26 mouse cellular contexts compared by ENCODE assay signal in genomic region chr11:46194175-46194574, GRCm38 (mm10). TPM values are rescaled to one million over a fixed set of nuclear protein-coding genes. Genes with fewer than 3 reads are reported as not detected.
DNase-seq lines count a peak whose midpoint lies in the region; ATAC-seq lines count a peak whose summit lies in the region.
"Had no signal": no experiment of that assay in that cellular context is flagged by ENCODE, and none has a peak within 500 bp of the region (broad histone marks: within the 10 kb centered on the region; RNA-seq: fewer than 3 reads in every experiment).

No protein-coding gene starts in this region.

- no peak overlapping the region for H3K4me2 ChIP-seq in kidney, embryonic 14.5 days (replicated peaks; ENCODE audit: low read depth, low read length)
- H3K4me2 ChIP-seq in intestine, embryonic 16.5 days (ENCODE audit: low read depth, low read length) = no peak overlapping the region
- no peak overlapping the region for H3K4me2 ChIP-seq in kidney, embryonic 16.5 days (replicated peaks; ENCODE audit: low read depth, low read length)
- H3K4me2 ChIP-seq: embryonic facial prominence, embryonic 13.5 days; hindbrain, embryonic 12.5 days; liver, embryonic 12.5 days had no signal

- H3K9me3 ChIP-seq in kidney, embryonic 14.5 days (ENCODE audit: control insufficient read depth, low read length) = no peaks in the 10 kb centered on the region
- no peaks in the 10 kb centered on the region for H3K9me3 ChIP-seq in intestine, embryonic 16.5 days (ENCODE audit: control insufficient read depth, low read length)
- no peaks in the 10 kb centered on the region for H3K9me3 ChIP-seq in kidney, embryonic 16.5 days (ENCODE audit: low read length)
- H3K9me3 ChIP-seq: embryonic facial prominence, embryonic 13.5 days; hindbrain, embryonic 12.5 days; liver, embryonic 12.5 days had no signal

- H3K9ac ChIP-seq in kidney, embryonic 14.5 days (ENCODE audit: low read depth, low read length) = no peak overlapping the region
- H3K9ac ChIP-seq in intestine, embryonic 16.5 days (ENCODE audit: low read depth, low read length) = no peak overlapping the region
- H3K9ac ChIP-seq in kidney, embryonic 16.5 days (replicated peaks; ENCODE audit: low read length) = no peak overlapping the region
- H3K9ac ChIP-seq: embryonic facial prominence, embryonic 13.5 days; hindbrain, embryonic 12.5 days; liver, embryonic 12.5 days had no signal

- ATAC-seq in kidney, embryonic 14.5 days (ENCODE audit: low FRiP score, low TSS enrichment) = no peak
- ATAC-seq in intestine, embryonic 16.5 days = 0 out of 2 replicates have a peak, but pooled peaks have one; percentile 9
- ATAC-seq in kidney, embryonic 16.5 days (ENCODE audit: low FRiP score, low TSS enrichment) = peak; percentile 51; the same call in 1 of the 2 replicates
- ATAC-seq: forebrain, embryonic 14.5 days; liver, embryonic 12.5 days had no signal

- H3K27me3 ChIP-seq in kidney, embryonic 14.5 days (ENCODE audit: control insufficient read depth, insufficient read depth, low read length) = no peaks in the 10 kb centered on the region
- H3K27me3 ChIP-seq in intestine, embryonic 16.5 days (replicated peaks; ENCODE audit: control insufficient read depth, insufficient read depth, low read length) = no peaks in the 10 kb centered on the region
- no peaks in the 10 kb centered on the region for H3K27me3 ChIP-seq in kidney, embryonic 16.5 days (ENCODE audit: insufficient read depth, low read length)
- H3K27me3 ChIP-seq: embryonic facial prominence, embryonic 13.5 days; hindbrain, embryonic 12.5 days; liver, embryonic 12.5 days had no signal

- DNase-seq in kidney, adult 11 months = peak; percentile 40
- DNase-seq in kidney, postnatal 4 days = peak; percentile 55 to 61
- no peak for DNase-seq in spleen, postnatal 10 days (ENCODE audit: low spot score in 2 of 2)
- no peak for DNase-seq in adrenal gland, postnatal 4 days (ENCODE audit: low spot score in 2 of 2)
- DNase-seq in frontal cortex, postnatal 36 days (ENCODE audit: low spot score in 2 of 2) = no peak
- DNase-seq: adrenal gland, postnatal 25 days; cerebellum, postnatal 14 days; embryo, embryonic 11 days; gastrocnemius, postnatal 14 days; heart, adult 2 months; layer of hippocampus, postnatal 36 days; lung, adult 18-20 months; lung, postnatal 14 days; midbrain, embryonic 14.5 days; right cerebral cortex, postnatal 14 days; thymus, postnatal 25 days had no signal

- H3K36me3 ChIP-seq in kidney, embryonic 14.5 days (ENCODE audit: control insufficient read depth, insufficient read depth, low read length) = peaks cover 3% of the 10 kb centered on the region; the same call in 1 of the 2 replicates
- H3K36me3 ChIP-seq in intestine, embryonic 16.5 days (ENCODE audit: control insufficient read depth, insufficient read depth, low read length) = no peaks in the 10 kb centered on the region
- H3K36me3 ChIP-seq in kidney, embryonic 16.5 days (ENCODE audit: insufficient read depth, low read length) = no peaks in the 10 kb centered on the region

- WGBS in kidney, embryonic 14.5 days = 47% methylated on average over 4 of the region's 4 CpGs
- WGBS in intestine, embryonic 16.5 days = 57% methylated on average over 4 of the region's 4 CpGs
- 39% methylated on average over 4 of the region's 4 CpGs for WGBS in kidney, embryonic 16.5 days

- no peak overlapping the region for H3K27ac ChIP-seq in kidney, embryonic 14.5 days (ENCODE audit: low read depth, low read length)
- H3K27ac ChIP-seq in intestine, embryonic 16.5 days (ENCODE audit: low read length) = no peak overlapping the region
- H3K27ac ChIP-seq in kidney, embryonic 16.5 days (ENCODE audit: low read length) = no peak overlapping the region
- H3K27ac ChIP-seq: embryonic facial prominence, embryonic 13.5 days; heart, adult 2 months; hindbrain, embryonic 12.5 days; liver, embryonic 12.5 days had no signal

- H3K4me1 ChIP-seq in kidney, embryonic 14.5 days (ENCODE audit: control insufficient read depth, insufficient read depth, low read length) = no peaks in the 10 kb centered on the region
- H3K4me1 ChIP-seq in intestine, embryonic 16.5 days (ENCODE audit: control insufficient read depth, insufficient read depth, low read length) = no peaks in the 10 kb centered on the region
- no peaks in the 10 kb centered on the region for H3K4me1 ChIP-seq in kidney, embryonic 16.5 days (ENCODE audit: insufficient read depth, low read length)
- H3K4me1 ChIP-seq: hindbrain, embryonic 12.5 days had no signal

- no peak overlapping the region for H3K4me3 ChIP-seq in kidney, embryonic 14.5 days (ENCODE audit: low read length)
- no peak overlapping the region for H3K4me3 ChIP-seq in intestine, embryonic 16.5 days (ENCODE audit: low read length)
- H3K4me3 ChIP-seq in kidney, embryonic 16.5 days (ENCODE audit: low read length) = no peak overlapping the region
- H3K4me3 ChIP-seq: embryonic facial prominence, embryonic 13.5 days; erythroblast, embryonic 14.5 days; heart, adult 2 months; hindbrain, embryonic 12.5 days; liver, embryonic 12.5 days had no signal

RNA-seq across cellular contexts. Expression of gene Nipal4, which starts 27.9 kb away (rescaled TPM):
- polyA plus RNA-seq in kidney, embryonic 14.5 days (2014; fragmentation: Nextera tagmentation; extraction: Ambion mirVana) = 0.13 and 0.22 TPM in 2 replicates
- polyA plus RNA-seq in intestine, embryonic 16.5 days (2015; fragmentation: Nextera tagmentation; extraction: Ambion mirVana) = 3.7 TPM in 2 replicates
- 0.59 and 1.4 TPM in 2 replicates for polyA plus RNA-seq in kidney, embryonic 16.5 days (2015; fragmentation: Nextera tagmentation; extraction: Ambion mirVana)
- under 1 TPM in 1 of 2 experiments, not detected in 1; 0.17 TPM for total RNA-seq in adrenal gland, postnatal 4 days (2021)
- total RNA-seq: megakaryocyte, adult 5-6 weeks had no signal
- polyA plus RNA-seq: erythroblast, embryonic 14.5 days had no signal

RNA-seq across cellular contexts. Expression of gene Fndc9, which starts 41.2 kb away (rescaled TPM):
- polyA plus RNA-seq in kidney, embryonic 14.5 days (2014; fragmentation: Nextera tagmentation; extraction: Ambion mirVana) = 0.11 TPM in 1 of 2 replicates, not detected in the other
- polyA plus RNA-seq in intestine, embryonic 16.5 days (2015; fragmentation: Nextera tagmentation; extraction: Ambion mirVana) = 0.09 and 0.15 TPM in 2 replicates
- polyA plus RNA-seq in kidney, embryonic 16.5 days (2015; fragmentation: Nextera tagmentation; extraction: Ambion mirVana) = 0.09 TPM in 1 of 2 replicates, not detected in the other
- total RNA-seq in adrenal gland, postnatal 4 days (2021) = not detected
- total RNA-seq: adrenal gland, postnatal 25 days; gastrocnemius, postnatal 14 days; heart, adult 2 months; heart, postnatal 25 days; megakaryocyte, adult 5-6 weeks had no signal
- polyA plus RNA-seq: erythroblast, embryonic 14.5 days; heart, adult 2 months; liver, embryonic 12.5 days had no signal

Comparison
In these comparisons a context has a peak if more than half of its experiments do, and no peak if none do; other contexts are left out.
1. DNase-seq: peak in kidney, adult 11 months (single experiment) and kidney, postnatal 4 days (2 of 2); none in spleen, postnatal 10 days (0 of 2), adrenal gland, postnatal 4 days (0 of 2) and frontal cortex, postnatal 36 days (0 of 2).